Mouse (Mus musculus): ENCODE measurements around the gene Dock1.

GRCm38 (mm10) chr7:135210831-135211230 lies 540.4 kb downstream of the Dock1 start:
- TF ChIP-seq CTCF (IDR thresholded peaks at IDR 0.05; ENCODE audit: low read depth, low read length): no peak
- no peak for TF ChIP-seq TAL1 (conservative IDR thresholded peaks at IDR 0.05; ENCODE audit: low read depth, low read length)
- TF ChIP-seq POLR2AphosphoS5 (IDR thresholded peaks at IDR 0.05; ENCODE audit: insufficient replicate concordance, low read depth, low read length): no peak
- no peak for TF ChIP-seq GATA1 (IDR thresholded peaks at IDR 0.05; ENCODE audit: borderline replicate concordance, low read length)
